Mouse (Mus musculus) left cerebral cortex, postnatal 25 days (tissue): Measurements from ENCODE around the gene Lrch3. TPM values are rescaled to one million over a fixed set of nuclear protein-coding genes. Genes with fewer than 3 reads are reported as not detected.
A peak's percentile ranks its signal among the peaks of the same experiment; 100 is the strongest.
"Not testable (repeated sequence)": the region's sequence is repeated elsewhere in the genome, so short reads cannot be mapped to it uniquely, and the experiment has no call there.

Source experiments
- DNase-seq, 2 experiments: peaks; one replicate each; pipeline ENCODE4 v3.0.0; 2022; ENCODE audit warnings: low spot score in 2 of 2, mixed read lengths in 1 of 2
- intact Hi-C: fragments of 180-260 bp; cut with DNase I; formaldehyde crosslinking; loops from one replicate; pipeline ENCODE4 v1.15.1; 2025
- total RNA-seq, 2 experiments: library from RNA; stranded (reverse); gene quantifications; 2 replicates each; pipeline ENCODE4 v1.2.3; 2021

Gene Lrch3
- total RNA-seq: 10 to 100 TPM; 31.5 to 36.0 TPM

DNA sequence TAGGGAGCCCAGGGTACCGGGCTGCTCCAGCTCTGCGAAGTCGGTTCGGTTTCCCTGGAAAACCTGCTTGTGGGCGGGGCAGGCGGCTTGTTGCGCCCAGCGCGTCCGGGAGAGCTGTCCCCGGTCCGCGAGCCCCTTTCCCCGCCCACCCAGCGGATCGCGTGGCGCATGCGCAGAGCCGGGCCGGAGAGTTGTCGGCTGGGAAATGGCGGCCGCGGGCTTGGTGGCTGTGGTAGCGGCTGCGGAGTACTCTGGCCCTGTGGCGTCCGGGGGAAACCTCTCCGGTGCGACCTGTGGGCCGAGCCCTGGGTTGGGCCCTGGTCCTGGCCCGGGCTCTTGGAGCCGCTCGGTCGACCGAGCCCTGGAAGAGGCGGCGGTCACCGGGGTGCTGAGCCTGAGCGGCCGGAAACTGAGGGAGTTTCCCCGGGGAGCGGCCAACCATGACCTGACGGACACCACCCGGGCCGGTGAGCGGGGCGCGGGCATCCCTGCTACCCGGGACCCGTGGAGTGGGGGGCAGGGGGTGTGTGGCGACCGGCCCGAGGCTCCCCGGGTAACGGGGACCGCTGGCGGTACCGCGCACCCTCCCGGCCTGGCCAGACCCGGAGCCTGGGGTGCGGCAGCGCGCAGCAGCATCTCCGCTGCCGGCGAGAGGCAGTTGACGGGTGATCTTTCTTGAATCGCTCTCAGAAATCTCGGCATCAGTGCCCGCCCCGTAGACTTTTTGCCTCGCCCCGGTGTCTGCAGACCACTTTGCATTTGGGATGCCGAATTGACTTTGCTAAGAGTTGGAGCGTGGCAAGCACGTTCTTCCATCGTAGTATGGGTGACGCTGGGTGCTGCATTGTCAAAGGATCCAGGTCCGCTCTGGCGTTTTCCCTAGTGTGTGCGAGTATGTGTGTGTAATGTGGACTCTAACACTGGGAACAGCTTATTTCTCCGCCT, at the start of gene Lrch3:
Lrch3 (plus strand) TSS at position 164 of the 945 bp plus-strand sequence.
- peak; percentile 91 to 92 for DNase-seq
- intact Hi-C loops: loop anchor here (5.0 kb wide), 1 partner anchor 73 kb away; no protein-coding TSS in a partner anchor

DNA sequence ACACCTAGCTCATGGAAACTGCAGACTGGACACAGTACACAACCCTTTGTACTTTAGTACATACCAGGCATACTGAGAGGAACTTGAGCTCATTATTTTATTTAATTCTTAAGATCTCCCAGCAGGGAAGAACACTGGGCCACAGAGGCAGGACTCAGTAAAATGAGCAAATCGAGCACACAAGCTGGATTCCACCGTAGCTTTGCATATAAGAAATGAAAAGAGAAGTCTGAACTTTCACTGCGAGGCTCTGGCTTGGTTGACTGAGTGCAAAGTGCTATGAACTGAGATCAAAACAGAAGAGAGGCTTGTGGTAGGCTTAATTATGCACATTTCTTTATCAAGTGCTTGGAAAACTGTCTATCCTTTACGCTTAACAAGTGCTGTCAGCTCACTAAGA, 48.5 kb upstream of the Lrch3 start:
- DNase-seq: no peak
- intact Hi-C loops: no loop called here

DNA sequence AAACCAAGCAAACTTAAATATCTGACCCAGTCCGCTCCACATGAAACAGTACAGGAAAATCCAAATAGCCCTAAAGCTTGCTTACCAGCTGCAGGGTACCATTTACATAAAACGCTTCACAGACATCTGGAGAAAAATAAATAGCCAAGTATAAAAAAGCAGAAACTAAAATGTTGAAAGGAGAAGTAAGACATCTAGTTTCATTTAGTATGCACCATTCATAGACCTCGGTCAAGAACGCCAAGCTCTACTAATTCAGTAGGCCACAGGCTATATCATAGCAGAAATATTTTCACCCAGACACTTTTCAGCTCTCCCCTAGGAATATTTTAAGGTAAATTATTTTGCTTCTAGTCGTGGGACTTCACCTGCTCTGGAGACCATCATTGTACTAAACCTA, 47.2 kb upstream of the Lrch3 start:
- intact Hi-C loops: no loop called here
- DNase-seq: no peak

DNA sequence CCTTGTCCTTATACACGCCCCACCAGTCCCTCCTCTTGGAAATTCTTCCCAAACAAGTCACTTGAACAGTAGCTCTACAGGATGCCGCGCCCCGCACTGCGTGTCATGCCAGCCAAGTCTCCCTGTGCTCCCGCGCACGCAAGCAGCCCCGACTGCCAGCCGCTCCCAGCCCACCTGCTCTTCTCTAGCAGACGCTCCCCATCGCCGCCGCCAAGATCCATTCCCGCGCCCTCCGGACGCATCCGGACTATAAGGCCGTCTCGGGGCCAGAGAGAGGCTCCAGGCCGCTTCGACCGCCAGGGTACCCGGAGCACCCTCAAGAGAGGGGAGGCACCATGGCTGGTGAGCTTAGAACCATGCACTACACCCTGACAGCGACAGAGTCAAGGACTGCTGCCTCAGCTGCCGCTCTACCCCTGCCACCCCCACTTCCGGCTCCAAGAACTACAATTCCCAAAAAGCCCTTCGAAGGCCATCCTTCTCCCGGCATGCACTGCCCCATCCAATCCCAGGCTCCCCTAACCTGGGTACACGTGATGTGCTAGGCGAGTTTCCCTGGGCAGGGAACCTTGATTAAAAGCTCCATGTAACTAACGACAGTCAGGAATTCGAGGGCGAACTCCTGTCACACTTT, 45.9 kb upstream of the Lrch3 start:
- peak; percentile 89 to 97 for DNase-seq
- intact Hi-C loops: no loop called here

DNA sequence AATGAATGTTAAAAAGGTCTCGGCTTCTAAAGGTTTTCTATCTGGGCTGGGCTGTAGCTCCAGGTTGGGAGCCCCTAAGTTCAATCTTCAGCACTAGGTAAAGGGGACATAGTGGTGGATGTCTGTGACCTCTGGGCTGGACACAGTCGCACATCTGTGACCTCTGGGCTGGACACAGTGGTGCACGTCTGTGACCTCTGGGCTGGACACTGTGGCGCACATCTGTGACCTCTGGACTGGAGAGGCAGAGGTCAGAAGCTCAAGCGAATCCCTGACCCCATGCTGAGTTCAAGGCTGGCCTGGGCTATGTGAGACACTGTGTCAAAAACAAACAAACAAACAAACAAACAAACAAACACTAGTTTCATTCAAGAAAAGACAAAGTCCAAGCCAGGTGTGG, 43.7 kb upstream of the Lrch3 start:
- no peak for DNase-seq
- intact Hi-C loops: no loop called here

DNA sequence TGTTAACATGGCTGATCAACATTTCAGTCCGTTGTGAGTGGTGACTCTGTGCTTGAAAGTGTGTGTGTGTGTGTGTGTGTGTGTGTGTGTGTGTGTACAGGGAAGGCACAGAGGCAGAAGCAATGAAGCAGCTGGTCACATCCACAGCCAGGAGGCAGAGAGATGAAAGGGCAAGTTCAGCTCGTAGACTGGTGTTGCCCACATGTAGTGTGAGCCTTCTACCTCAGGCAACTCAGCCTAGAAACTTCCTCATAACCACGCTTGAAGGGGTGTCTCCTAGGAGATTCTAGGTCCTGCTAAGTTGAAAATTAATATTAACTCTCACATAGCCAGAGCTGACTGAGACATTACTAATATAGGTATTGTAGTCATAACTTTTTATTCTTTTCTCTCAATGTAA, 40.5 kb upstream of the Lrch3 start:
- intact Hi-C loops: no loop called here

DNA sequence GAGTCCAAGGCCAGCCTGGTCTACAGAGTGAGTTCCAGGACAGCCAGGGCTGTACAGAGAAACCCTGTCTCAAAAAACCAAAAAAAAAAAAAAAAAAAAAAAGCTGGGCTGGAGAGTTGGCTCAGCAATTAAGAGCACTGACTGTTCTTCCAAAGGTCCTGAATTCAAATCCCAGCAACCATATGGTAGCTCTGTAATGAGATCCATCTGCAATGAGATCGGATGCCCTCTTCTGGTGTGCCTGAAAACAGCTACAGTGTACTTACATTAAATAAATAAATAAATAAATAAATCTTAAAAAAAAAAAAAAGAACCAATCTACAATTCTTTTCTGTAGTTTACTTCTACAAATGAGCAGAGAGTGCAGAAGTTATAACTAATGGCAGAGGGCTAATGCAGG, 38.6 kb upstream of the Lrch3 start:
- intact Hi-C loops: loop anchor here (5.0 kb wide), 1 partner anchor 63 kb away; the partner anchor contains the start of gene Smbd1
- DNase-seq: not testable (repeated sequence)

More for the DNA sequence above, 40.5 kb upstream of the Lrch3 start:
- DNase-seq: no peak

DNA sequence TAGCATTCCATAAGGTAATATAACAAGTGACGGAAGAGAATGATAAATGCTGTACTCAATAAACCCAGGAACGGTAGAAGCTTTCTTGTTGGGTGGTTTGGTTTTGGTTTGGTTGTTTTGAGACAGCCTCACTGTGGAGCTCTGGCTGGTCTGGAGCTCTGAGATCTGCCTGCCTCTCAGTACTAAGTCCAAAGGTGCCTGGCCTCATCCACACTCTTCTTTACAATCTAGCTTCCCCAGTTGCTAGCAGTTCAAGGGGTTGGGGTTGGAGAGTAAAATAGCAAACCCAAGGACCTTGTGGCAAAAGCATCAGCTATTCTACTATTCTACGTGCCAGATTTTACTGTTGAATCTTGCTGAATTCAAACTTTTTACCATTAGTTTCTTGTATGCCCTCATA, 38.1 kb upstream of the Lrch3 start:
- intact Hi-C loops: loop anchor here (5.0 kb wide), 1 partner anchor 64 kb away; the partner anchor contains the start of gene Smbd1
- DNase-seq: no peak

DNA sequence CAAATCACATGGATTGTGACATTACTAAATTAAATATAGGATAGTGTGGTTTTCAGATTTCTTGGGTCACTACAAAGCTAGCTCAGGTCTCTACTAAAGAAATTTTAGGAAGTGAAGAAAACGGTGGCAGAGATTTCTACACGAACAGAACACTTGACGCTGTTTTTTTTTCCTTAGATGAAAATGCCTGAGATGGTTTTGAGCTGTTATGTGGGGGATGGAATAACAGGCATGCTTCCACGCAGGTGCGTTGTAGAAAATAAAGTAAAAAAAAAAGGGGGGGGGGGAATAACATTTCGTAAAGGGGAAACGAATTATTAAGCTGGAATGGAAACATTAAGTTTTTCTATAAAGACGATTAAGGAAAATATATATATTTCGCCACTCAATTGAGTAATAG, 37.1 kb upstream of the Lrch3 start:
- no peak for DNase-seq
- intact Hi-C loops: loop anchor here (5.0 kb wide), 1 partner anchor 65 kb away; the partner anchor contains the start of gene Smbd1

DNA sequence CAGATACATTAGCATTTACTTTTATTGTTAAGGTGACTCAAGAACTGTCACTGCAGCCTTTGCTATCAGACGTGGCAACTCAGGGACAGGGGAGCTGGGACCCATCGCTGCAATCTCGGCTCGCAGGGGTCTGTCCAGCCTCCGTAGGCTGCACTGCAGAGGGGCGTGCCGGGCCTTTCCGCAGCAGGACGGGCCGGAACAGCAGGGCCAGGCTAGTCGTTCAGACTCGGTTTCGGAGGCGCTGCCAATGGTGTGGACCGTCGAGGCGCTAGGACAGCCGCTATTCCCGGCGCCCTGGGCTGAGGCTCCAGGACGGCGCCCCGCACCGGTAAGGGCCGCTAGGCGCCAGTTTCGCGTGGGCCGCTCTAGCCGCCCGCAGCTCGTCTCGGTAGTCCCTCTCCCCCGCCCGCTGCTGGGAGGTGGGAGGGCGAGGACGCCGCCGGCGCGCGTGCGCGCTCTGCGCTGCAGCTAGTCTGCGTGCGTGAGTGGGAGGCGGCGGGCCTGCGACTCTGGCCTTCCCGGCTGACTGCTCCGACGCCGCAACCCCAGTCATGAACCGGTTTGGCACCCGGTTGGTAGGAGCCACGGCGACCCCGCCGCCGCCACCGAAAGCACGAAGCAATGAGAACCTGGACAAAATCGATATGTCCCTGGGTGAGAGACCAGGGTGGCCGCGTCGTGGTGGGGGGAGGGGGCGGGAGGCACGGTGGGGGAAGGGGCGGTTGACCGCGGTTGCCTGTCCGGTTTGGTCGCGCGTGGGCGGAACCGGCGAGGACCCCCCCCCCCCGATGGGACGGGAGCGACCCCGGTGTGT, 36.4 kb upstream of the Lrch3 start, which contains the start of the genes Fyttd1 and Rubcn:
Fyttd1 (plus strand) TSS at position 158 of the 814 bp plus-strand sequence.
Rubcn (minus strand) TSS at position 424 of the 814 bp plus-strand sequence.
- intact Hi-C loops: loop anchor here (5.0 kb wide), 1 partner anchor 65 kb away; the partner anchor contains the start of gene Smbd1
- peak; percentile 95 to 97 for DNase-seq

DNA sequence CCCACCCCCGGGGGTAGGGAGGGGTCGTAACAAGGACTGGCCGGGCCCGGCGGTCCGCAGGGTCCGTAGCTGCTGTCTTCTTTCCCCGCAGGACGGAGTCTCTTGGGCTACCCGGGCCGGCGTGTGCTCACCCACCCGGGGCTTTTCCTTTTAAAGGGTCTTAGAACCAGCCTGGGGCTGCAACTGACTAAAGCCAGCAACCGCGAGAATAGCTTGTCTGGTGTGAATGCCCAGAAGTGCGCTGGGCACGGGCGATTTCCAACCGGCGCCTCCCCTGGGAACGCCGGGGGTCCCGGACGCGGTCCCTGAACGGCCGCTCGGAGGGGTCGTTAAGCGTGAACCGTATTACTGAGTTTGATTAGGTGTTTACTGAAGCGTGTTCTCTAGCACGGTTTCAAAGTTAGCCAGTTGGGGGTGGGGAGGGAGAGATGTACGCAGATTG, 35.7 kb upstream of the Lrch3 start:
- DNase-seq: no peak
- intact Hi-C loops: loop anchor here (5.0 kb wide), 1 partner anchor 66 kb away; the partner anchor contains the start of gene Smbd1

DNA sequence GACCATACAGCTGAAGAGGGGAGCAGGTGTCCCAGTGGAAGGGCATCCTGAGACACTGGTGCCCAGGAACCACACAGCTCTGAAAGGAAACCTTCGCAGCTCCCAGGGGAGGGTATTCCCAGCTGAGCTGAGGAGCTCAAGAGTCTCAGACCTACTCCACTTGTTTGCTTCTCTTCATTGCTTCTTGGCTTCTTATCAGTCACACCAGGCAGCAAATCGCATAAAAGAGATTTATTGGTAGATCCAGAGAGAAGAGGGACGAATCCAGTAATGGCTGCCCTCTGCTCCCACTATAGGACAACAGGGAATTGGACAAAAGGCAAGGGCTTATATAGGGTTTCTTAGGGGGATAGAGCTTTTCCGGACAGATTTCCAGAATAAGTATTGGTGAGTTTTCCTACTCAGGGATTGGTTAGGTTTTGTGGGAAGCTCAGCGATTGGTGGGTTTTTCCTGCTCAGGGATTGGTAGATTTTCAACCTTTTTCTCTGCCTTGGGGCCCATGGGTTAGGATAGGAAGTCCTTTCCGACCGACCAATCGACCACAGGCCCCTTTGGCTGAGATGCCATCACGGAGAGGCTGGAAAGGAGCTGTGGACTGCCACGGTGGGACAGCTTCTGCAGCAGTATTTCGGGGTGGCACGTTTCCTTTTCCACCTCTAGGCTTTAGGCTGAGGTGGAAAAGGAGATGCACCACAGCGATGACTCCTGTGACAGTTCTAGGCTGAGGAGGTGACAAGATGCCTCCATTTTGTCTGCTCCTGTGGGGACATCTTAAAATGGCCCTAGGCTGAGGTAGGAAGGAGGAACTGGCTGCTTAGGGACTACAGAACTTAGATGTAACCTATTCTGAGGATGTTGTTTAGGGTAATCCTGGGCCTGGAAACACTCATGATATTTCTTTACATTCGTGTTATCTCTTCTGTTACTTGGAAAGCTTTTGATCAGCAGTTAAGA, 34.7 kb upstream of the Lrch3 start:
- intact Hi-C loops: loop anchor here (5.0 kb wide), 1 partner anchor 67 kb away; the partner anchor contains the start of gene Smbd1
- no peak for DNase-seq

DNA sequence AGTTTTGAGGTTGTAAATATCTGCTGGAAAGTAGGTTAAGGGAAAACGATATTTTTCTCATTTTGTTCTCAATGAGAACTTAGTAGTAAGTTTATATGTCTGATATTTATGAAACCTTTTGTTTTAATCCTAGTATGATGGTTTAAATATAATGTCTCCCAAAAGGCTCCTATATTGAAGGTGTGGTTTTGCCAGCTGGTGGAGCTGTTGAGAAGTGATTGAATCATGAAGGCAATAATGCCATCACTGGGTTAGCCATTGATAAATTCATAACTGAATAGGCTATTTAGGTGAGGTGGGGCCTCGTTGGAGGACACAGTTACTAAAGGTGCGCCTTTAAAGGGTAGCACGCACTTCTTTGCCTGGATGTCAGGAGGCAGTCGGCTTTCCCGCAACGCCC, 32.4 kb upstream of the Lrch3 start:
- intact Hi-C loops: no loop called here
- DNase-seq: no peak

DNA sequence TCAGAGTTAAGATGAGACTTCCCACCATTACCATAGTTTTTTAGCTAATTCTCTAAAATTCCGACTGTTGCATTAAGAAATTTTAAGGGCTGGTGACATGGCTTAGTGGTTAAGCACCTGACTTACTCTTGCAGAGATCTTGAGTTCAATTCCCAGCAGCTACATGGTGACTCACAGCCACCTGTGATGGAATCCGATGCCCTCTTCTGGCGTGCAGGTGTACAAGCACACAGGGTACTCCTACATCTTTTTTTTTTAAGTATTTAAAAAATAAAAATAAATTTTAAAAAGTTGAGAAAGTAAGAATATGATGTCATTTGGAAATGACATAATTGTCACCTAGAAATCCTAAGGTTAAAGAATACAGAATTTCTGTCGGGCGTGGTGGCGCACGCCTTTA, 25.9 kb upstream of the Lrch3 start:
- intact Hi-C loops: no loop called here
- DNase-seq: no peak

DNA sequence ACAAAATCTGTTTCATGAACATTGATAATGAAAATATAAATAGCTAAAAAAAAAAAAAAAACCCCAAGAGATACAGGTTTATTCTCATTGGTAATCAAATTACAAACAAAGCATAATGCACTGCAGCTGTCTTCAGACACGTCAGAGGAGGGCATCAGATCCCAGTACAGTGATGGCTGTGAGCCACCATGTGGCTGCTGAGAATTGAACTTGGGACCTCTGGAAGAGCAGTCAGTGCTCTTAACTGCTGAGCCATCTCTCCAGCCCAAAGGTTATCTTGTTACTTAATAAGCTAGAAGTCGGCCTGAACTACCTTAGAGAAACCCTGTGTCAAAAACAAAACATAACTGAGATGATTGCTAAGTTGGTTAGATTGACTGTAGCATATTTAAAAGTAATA, 24.0 kb upstream of the Lrch3 start:
- intact Hi-C loops: no loop called here
- no peak for DNase-seq

DNA sequence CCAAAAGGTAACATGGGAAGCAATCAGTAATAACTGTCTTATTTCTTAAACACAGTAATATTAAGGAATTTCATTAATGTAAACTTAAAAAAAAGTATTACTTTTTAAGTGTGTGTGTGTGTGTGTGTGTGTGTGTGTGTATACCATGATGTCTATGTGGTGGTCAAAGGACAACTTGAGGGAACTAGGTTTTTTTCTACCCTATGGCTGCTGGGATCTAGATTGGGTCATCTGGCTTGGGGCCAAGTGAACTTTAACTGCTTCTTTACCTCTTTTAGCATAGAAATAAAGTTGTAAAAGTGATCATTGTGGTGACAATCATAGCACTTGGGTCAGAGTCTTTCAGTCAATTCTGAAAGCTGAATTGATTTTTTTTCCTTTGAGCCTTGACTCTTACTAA, 17.8 kb upstream of the Lrch3 start:
- intact Hi-C loops: no loop called here

DNA sequence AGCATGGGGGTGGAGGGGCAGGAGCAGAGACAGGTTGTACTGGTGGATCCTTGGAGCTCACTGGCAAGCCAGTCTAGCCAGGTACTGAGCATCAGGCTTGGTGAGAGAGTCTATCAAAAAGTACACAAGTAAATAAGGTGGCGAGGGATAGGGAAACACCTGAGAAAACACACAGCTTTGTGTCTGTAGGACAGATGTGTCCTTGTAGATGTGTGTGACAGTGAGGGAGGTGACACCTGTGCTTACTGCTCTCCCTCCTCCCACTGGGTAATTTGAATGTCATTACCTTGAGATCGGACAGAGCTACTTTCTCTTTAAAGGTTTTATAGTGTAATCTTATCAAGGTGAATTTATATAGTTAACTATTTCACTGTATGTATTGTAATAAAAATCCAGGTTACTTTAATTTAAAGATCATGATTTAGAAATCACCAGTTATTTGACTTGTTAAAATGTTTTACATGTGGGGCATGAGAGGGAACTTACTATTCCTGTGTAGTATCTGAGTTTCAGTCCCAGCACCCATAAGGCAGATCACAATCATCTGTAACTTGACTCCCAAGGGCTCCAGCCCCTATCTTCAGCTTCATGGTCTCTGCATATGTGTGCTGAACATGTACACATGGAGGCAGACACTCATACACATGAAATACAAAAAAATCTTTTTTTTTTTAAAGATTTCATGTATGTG, 12.4 kb upstream of the Lrch3 start:
- intact Hi-C loops: no loop called here
- DNase-seq: no peak

More for the DNA sequence above, 17.8 kb upstream of the Lrch3 start:
- no peak for DNase-seq

DNA sequence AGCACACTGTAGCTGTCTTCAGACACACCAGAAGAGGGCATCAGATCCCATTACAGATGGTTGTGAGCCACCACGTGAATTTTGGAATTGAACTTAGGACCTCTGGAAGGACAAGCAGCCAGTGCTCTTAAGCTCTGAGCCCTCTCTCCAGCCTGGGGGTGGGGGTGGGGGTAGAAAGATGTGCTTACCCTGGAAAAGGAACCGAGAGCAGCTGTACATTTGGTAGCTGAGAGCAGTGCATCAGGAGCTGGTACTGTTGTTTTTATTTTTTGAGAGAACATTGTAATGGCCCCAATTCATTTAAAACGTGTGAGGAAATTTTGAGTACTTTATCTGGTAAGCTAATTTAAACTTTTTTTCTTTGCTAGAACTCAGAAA, 11.9 kb upstream of the Lrch3 start:
- intact Hi-C loops: no loop called here

More for the DNA sequence above, 11.9 kb upstream of the Lrch3 start:
- no peak for DNase-seq
